Mouse (Mus musculus) intestine, embryonic 14.5 days (tissue): Measurements from ENCODE around the gene Spata17. TPM values are rescaled to one million over a fixed set of nuclear protein-coding genes. Genes with fewer than 3 reads are reported as not detected.

Experiments
- ATAC-seq: fragments of 200-750 bp; cut with Nextera tagmentation; replicated peaks from 2 replicates; pipeline ENCODE4 v1.8.0; 2017; ENCODE audit warnings: low read depth, moderate number of reproducible peaks, moderate TSS enrichment, moderate library complexity; ENCODE audit not compliant: low FRiP score, low TSS enrichment
- DNase-seq: peaks from one replicate; pipeline ENCODE4 v3.0.0-alpha.2; 2018; ENCODE audit warnings: low spot score
- H3K27ac ChIP-seq: fragments of 300-500 bp; sonication (generic); 2 replicates; pipeline ENCODE4 v1.5.1; 2014; ENCODE audit warnings: low read depth, mild to moderate bottlenecking, control low read depth
- H3K27me3 ChIP-seq: fragments of 300-500 bp; sonication (generic); replicated peaks from 2 replicates; pipeline ENCODE4 v1.6.1; 2014; ENCODE audit warnings: low read length, control low read depth; ENCODE audit not compliant: control insufficient read depth, insufficient read depth
- H3K36me3 ChIP-seq: fragments of 300-500 bp; sonication (generic); 2 replicates; pipeline ENCODE4 v1.6.1; 2014; ENCODE audit warnings: low read length, control low read depth; ENCODE audit not compliant: control insufficient read depth, insufficient read depth
- H3K4me1 ChIP-seq: fragments of 300-500 bp; sonication (generic); replicated peaks from 2 replicates; pipeline ENCODE4 v1.6.1; 2014; ENCODE audit warnings: low read length, control low read depth, mixed read lengths; ENCODE audit not compliant: control insufficient read depth, insufficient read depth
- H3K4me2 ChIP-seq: fragments of 300-500 bp; sonication (generic); 2 replicates; pipeline ENCODE4 v1.6.1; 2014; ENCODE audit warnings: low read length
- H3K4me3 ChIP-seq: fragments of 300-500 bp; sonication (generic); 2 replicates; pipeline ENCODE4 v1.5.1; 2014; ENCODE audit warnings: low read depth, low read length, control low read depth, mixed read lengths
- H3K9ac ChIP-seq: fragments of 300-500 bp; sonication (generic); 2 replicates; pipeline ENCODE4 v1.6.1; 2014; ENCODE audit warnings: mild to moderate bottlenecking, low read length
- H3K9me3 ChIP-seq: fragments of 300-500 bp; sonication (generic); 2 replicates; pipeline ENCODE4 v1.6.1; 2016; ENCODE audit warnings: low read length, control low read depth; ENCODE audit not compliant: control insufficient read depth
- WGBS: fragments of 180-500 bp; shearing (Covaris S2); extraction: QIAGEN DNeasy Blood & Tissue Kit; methylation state at CpG from one replicate; pipeline ENCODE4 v1.1.7; 2014; 5-methylcytosine and 5-hydroxymethylcytosine counted together
- polyA plus RNA-seq: library from polyadenylated mRNA; unstranded; fragments of >200 nt; fragmentation: Nextera tagmentation; extraction: Ambion mirVana; gene quantifications from 2 replicates; pipeline ENCODE4 v1.2.1, GENCODE M21; 2014

The Spata17 gene
- polyA plus RNA-seq, 1 experiment from 2014 or later = 0.66 TPM

DNA sequence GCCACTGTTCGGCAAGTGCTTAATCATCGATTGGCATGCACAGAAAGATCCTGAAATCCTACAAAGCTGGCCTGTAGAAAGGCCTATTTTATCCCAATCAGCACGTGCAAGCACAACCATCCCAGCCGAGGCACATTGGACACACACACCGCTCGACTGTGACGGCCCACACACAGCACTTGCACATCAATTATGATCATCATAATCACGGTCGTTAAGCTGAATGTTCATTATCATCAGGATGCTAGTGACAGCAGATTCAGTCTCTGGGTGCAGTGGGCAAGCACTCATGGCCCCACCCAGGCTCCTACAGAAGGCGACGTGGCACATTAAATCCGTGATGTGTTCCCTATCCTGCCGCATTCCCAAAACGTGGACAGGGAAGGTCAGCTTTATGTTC is 122.7 kb downstream of the Spata17 start:
- WGBS = 85% methylated on average over 14 of the region's 14 CpGs
- no peaks in the 10 kb centered on the region for H3K27me3 ChIP-seq
- no peak overlapping the region for H3K4me3 ChIP-seq
- H3K36me3 ChIP-seq = no peaks in the 10 kb centered on the region
- no peak overlapping the region for H3K9ac ChIP-seq
- no peaks in the 10 kb centered on the region for H3K9me3 ChIP-seq
- no peaks in the 10 kb centered on the region for H3K4me1 ChIP-seq
- H3K4me2 ChIP-seq = no peak overlapping the region
- DNase-seq (no peak), ATAC-seq (no peak)
- H3K27ac ChIP-seq = no peak overlapping the region

DNA sequence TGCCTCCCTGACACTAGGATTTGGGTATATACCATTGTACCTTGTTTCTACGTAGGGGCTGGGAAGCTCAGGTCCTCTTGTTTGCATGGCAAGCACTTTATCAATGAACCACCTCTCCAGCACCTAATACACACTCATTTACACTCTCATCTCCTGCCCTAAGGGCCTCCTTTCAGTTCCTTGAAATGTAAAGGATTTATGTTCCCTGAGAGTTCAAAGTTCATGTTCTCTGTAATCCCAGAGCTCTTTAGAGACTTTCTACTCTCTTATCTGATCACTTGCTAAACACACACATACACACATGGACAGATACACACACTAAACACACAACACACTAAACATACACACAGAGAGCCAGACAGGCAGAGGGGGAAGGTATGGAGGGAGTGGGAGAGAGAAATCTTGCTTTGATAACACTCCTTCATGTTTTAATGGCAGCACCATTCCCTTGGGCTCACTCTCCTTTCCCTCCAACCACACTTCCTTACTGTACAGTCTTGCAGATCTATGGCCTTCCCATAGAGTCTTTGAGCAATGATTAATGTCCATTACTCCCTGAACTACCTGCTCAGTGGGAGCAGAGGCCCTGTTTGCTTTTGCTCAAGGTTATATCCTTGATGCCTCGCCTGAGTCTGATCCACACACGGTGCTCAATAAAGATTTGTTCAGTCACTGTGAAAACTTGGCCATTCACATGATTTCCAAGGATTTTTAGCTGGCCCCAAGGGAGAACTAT is 126.4 kb downstream of the Spata17 start:
- H3K9ac ChIP-seq = no peak overlapping the region
- no peak for DNase-seq
- H3K36me3 ChIP-seq = no peaks in the 10 kb centered on the region
- H3K27ac ChIP-seq = no peak overlapping the region
- no peak overlapping the region for H3K4me2 ChIP-seq
- peak; percentile 47; the same call in 1 of the 2 replicates for ATAC-seq
- no peaks in the 10 kb centered on the region for H3K4me1 ChIP-seq
- WGBS = 66% methylated on average over 3 of the region's 3 CpGs
- H3K4me3 ChIP-seq = no peak overlapping the region
- H3K27me3 ChIP-seq = no peaks in the 10 kb centered on the region
- no peaks in the 10 kb centered on the region for H3K9me3 ChIP-seq

DNA sequence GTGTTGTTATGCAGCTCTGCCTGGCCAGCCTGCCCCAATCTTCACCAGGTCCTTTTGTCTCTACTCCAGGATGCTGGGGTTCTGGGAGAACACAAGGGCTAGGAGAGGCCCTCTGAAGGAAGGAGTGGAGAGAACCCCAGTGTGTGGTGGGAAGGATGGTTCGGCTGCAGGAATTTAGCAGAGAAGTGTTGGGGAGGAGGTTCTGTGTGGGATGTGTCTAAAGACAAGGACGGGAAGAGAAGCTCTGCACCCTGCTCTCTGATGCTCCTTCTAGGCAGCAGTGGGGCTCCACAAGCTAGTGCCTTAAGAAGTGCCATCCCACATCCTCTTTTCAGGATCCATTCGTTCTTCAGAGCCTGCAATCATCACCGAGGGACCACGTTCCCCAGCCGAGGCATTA is 129.2 kb downstream of the Spata17 start:
- Histone ChIP-seq H3K4me3 (no peak overlapping the region), H3K36me3 (no peaks in the 10 kb centered on the region), H3K9ac (no peak overlapping the region), H3K9me3 (no peaks in the 10 kb centered on the region), H3K27me3 (no peaks in the 10 kb centered on the region), H3K27ac (no peak overlapping the region), H3K4me2 (no peak overlapping the region), H3K4me1 (no peaks in the 10 kb centered on the region)
- no peak for DNase-seq
- 69% methylated on average over 6 of the region's 6 CpGs for WGBS
- no peak for ATAC-seq

DNA sequence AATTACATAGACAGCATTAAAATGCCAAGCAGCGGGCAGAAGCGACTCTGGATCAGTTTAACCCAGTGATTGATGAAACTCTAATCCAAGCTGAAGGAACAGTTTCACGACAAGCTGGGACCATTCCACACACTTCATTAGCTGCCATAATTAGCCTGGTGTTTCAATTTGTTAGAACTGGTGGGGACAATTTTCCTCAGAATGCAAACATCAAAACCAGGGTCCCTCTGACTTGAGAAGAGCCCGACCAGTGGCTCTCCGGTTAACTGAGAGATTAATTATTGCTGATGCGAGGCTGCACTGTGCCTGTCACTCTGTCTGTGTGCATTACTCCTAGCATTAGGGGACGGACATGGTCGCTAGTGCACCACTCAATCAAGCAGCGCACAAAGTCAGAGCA is 137.9 kb downstream of the Spata17 start:
- no peak overlapping the region for H3K27ac ChIP-seq
- H3K36me3 ChIP-seq = no peaks in the 10 kb centered on the region
- no peaks in the 10 kb centered on the region for H3K9me3 ChIP-seq
- ATAC-seq (no peak), DNase-seq (peak; percentile 27)
- no peaks in the 10 kb centered on the region for H3K27me3 ChIP-seq
- H3K9ac ChIP-seq = no peak overlapping the region
- H3K4me2 ChIP-seq = no peak overlapping the region
- H3K4me3 ChIP-seq = no peak overlapping the region
- 53% methylated on average over 9 of the region's 9 CpGs for WGBS
- H3K4me1 ChIP-seq = no peaks in the 10 kb centered on the region

DNA sequence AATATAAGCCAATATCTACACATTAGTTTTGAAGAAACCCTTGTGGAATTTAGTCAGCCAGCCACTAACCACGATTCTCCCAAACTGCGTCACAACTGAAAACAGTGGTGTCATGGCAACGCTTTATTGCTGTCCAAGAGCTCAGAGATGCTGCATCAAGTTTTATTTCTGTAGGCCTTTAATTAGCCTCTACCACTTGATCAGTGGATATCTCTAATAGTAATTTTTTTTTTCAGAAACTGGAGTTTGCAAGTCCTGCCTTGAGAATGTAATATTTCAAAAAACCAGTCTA is 138.3 kb downstream of the Spata17 start:
- ATAC-seq (no peak), DNase-seq (peak; percentile 12)
- H3K27ac ChIP-seq = no peak overlapping the region
- H3K4me1 ChIP-seq = no peaks in the 10 kb centered on the region
- H3K27me3 ChIP-seq = no peaks in the 10 kb centered on the region
- no peak overlapping the region for H3K9ac ChIP-seq
- no peak overlapping the region for H3K4me2 ChIP-seq
- no peaks in the 10 kb centered on the region for H3K9me3 ChIP-seq
- no peak overlapping the region for H3K4me3 ChIP-seq
- WGBS = 65% methylated on average over 3 of the region's 3 CpGs
- no peaks in the 10 kb centered on the region for H3K36me3 ChIP-seq

GRCm38 (mm10) chr1:187076198-187077042 is 138.8 kb downstream of the Spata17 start:
- H3K27ac ChIP-seq = no peak overlapping the region
- no peak overlapping the region for H3K4me3 ChIP-seq
- no peaks in the 10 kb centered on the region for H3K27me3 ChIP-seq
- H3K9me3 ChIP-seq = no peaks in the 10 kb centered on the region
- H3K4me2 ChIP-seq = no peak overlapping the region
- WGBS = 70% methylated on average over 3 of the region's 3 CpGs
- no peaks in the 10 kb centered on the region for H3K36me3 ChIP-seq
- peak; percentile 2 for DNase-seq
- no peaks in the 10 kb centered on the region for H3K4me1 ChIP-seq
- H3K9ac ChIP-seq = no peak overlapping the region
- no peak for ATAC-seq

- Histone ChIP-seq H3K36me3 (no peaks in the 10 kb centered on the region), H3K4me3 (no peak overlapping the region), H3K9ac (no peak overlapping the region), H3K27ac (no peak overlapping the region), H3K4me1 (no peaks in the 10 kb centered on the region), H3K9me3 (no peaks in the 10 kb centered on the region), H3K27me3 (no peaks in the 10 kb centered on the region), H3K4me2 (no peak overlapping the region)
- 81% methylated on average over 1 of the region's 1 CpGs for WGBS
- no peak for ATAC-seq
- peak; percentile 29 for DNase-seq
These were observed 155.4 kb downstream of the Spata17 start for GRCm38 (mm10) chr1:187059874-187060273.

- Histone ChIP-seq H3K36me3 (no peaks in the 10 kb centered on the region), H3K4me3 (no peak overlapping the region), H3K4me1 (no peaks in the 10 kb centered on the region), H3K4me2 (no peak overlapping the region), H3K9ac (no peak overlapping the region), H3K27ac (no peak overlapping the region), H3K27me3 (no peaks in the 10 kb centered on the region), H3K9me3 (no peaks in the 10 kb centered on the region)
- 83% methylated on average over 2 of the region's 2 CpGs for WGBS
- DNase-seq (no peak), ATAC-seq (no peak)
These were observed 160.9 kb downstream of the Spata17 start for GRCm38 (mm10) chr1:187054333-187054732.

GRCm38 (mm10) chr1:187053862-187054261 is 161.4 kb downstream of the Spata17 start:
- no peak overlapping the region for H3K27ac ChIP-seq
- no peaks in the 10 kb centered on the region for H3K4me1 ChIP-seq
- DNase-seq (peak; percentile 31), ATAC-seq (no peak)
- no peaks in the 10 kb centered on the region for H3K36me3 ChIP-seq
- H3K4me3 ChIP-seq = no peak overlapping the region
- WGBS = 63% methylated on average over 3 of the region's 3 CpGs
- H3K4me2 ChIP-seq = no peak overlapping the region
- H3K9me3 ChIP-seq = no peaks in the 10 kb centered on the region
- no peak overlapping the region for H3K9ac ChIP-seq
- H3K27me3 ChIP-seq = no peaks in the 10 kb centered on the region
